Mouse (Mus musculus) thymus, adult 2 months (tissue): ENCODE measurements around the gene Htra2. TPM values are rescaled to one million over a fixed set of nuclear protein-coding genes. Genes with fewer than 3 reads are reported as not detected.

Experiments
- DNase-seq: peaks from one replicate; pipeline ENCODE4 v3.0.0; 2021
- H3K27ac ChIP-seq: fragments of 200-500 bp; 2 replicates; pipeline ENCODE4 v1.5.1; 2012; ENCODE audit warnings: low read length, control low read depth; ENCODE audit not compliant: control insufficient read depth, insufficient read depth
- H3K27me3 ChIP-seq: fragments of 200-500 bp; 2 replicates; pipeline ENCODE4 v1.6.1; 2012; ENCODE audit warnings: mild to moderate bottlenecking, low read length, moderate library complexity, mixed read lengths; ENCODE audit not compliant: control insufficient read depth, insufficient read depth
- H3K36me3 ChIP-seq: fragments of 200-500 bp; 2 replicates; pipeline ENCODE4 v1.6.1; 2012; ENCODE audit warnings: mild to moderate bottlenecking, low read length, moderate library complexity; ENCODE audit not compliant: control insufficient read depth, insufficient read depth
- H3K4me1 ChIP-seq: fragments of 200-500 bp; replicated peaks from 2 replicates; pipeline ENCODE4 v1.6.1; 2012; ENCODE audit warnings: low read length; ENCODE audit not compliant: control insufficient read depth, insufficient read depth
- H3K4me3 ChIP-seq: fragments of 200-500 bp; 2 replicates; pipeline ENCODE4 v1.5.1; 2012; ENCODE audit warnings: mild to moderate bottlenecking, low read length, control low read depth, moderate library complexity; ENCODE audit not compliant: control insufficient read depth, insufficient read depth
- CTCF ChIP-seq: fragments of 200-500 bp; IDR thresholded peaks from 2 replicates; pipeline ENCODE4 v1.5.1; 2012; ENCODE audit warnings: mild to moderate bottlenecking, control low read depth, low read length, moderate library complexity, borderline replicate concordance; ENCODE audit not compliant: control insufficient read depth, poor library complexity, insufficient read depth; ENCODE audit errors: extremely low read depth
- POLR2A ChIP-seq: fragments of 200-500 bp; IDR thresholded peaks from 2 replicates; pipeline ENCODE4 v1.6.1; 2012; ENCODE audit warnings: mild to moderate bottlenecking, low read length, control low read depth, moderate library complexity; ENCODE audit not compliant: control insufficient read depth, poor library complexity, insufficient read depth; ENCODE audit errors: extremely low read depth
- WGBS: fragments of 180-500 bp; shearing (Covaris S2); methylation state at CpG from one replicate; pipeline ENCODE4 v1.1.7; 2018; 5-methylcytosine and 5-hydroxymethylcytosine counted together
- polyA plus RNA-seq: library from polyadenylated mRNA; depleted of rRNA; stranded (reverse); fragments of >200 nt; gene quantifications from 2 replicates; pipeline ENCODE4 v1.2.3, GENCODE M21; 2012; rRNA removed

The Htra2 gene
- polyA plus RNA-seq, result 64.6 and 66.4 TPM in 2 replicates

DNA sequence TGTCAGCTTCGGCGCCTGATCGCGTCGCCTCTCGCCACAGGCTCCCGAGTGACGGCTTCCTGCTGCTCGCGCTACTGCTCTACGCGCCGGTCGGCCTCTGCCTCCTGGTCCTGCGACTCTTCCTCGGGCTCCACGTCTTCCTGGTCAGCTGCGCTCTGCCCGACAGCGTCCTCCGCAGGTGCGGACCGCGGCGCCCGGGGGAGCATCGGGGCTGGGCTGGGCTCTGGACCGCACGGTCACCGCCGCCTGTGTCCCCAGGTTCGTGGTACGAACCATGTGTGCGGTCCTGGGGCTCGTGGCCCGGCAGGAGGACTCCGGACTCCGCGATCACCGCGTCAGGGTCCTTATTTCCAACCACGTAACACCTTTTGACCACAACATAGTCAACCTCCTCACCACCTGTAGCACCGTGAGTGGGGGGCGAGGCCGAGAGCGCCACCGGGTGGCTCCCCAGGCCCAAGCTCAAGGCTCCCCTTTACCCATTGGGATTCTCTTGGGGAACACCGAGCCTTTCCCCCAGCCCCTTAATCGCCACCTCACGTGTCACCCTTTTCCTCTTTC, at the start of gene Htra2:
Gene Htra2, minus strand, starts transcription at position 403 of the 561 bp plus-strand sequence.
- Histone ChIP-seq H3K4me1 (peaks cover 19% of the 10 kb centered on the region), H3K4me3 (peak within 1 kb of the TSS; percentile 80), H3K36me3 (peaks cover 8% of the 10 kb centered on the region), H3K27me3 (no peaks in the 10 kb centered on the region), H3K27ac (no peak within 1 kb of the TSS)
- peak; percentile 66 for DNase-seq
- under 1% methylated on average over 50 of the region's 50 CpGs for WGBS
- TF ChIP-seq POLR2A (no peak), CTCF (0 out of 2 replicates have a peak, but pooled peaks have one; percentile 29)

DNA sequence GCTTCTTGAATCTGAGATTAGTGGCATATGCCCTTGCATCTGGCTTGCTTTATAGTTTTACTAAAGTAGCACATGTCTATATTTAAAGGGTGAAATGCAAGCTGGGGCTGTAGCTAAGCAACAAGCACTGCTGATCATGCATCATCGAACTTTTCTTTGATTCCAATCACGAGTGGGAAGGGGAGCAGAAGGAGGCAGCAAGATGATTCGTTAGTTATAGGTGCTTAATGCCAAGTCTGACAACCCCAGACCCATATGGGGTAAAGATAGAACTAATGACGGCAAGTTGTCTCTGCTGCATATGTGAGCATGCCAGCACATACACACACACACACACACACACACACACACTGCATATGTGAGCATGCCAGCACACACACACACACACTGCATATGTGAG, 49.1 kb upstream of the Htra2 start:
- TF ChIP-seq POLR2A (no peak), CTCF (no peak)
- no peak overlapping the region for H3K27ac ChIP-seq
- 92% methylated on average over 4 of the region's 4 CpGs for WGBS
- H3K4me1 ChIP-seq, result peaks cover 27% of the 10 kb centered on the region
- no peaks in the 10 kb centered on the region for H3K27me3 ChIP-seq
- H3K4me3 ChIP-seq, result no peak overlapping the region
- DNase-seq, result no peak
- no peaks in the 10 kb centered on the region for H3K36me3 ChIP-seq

DNA sequence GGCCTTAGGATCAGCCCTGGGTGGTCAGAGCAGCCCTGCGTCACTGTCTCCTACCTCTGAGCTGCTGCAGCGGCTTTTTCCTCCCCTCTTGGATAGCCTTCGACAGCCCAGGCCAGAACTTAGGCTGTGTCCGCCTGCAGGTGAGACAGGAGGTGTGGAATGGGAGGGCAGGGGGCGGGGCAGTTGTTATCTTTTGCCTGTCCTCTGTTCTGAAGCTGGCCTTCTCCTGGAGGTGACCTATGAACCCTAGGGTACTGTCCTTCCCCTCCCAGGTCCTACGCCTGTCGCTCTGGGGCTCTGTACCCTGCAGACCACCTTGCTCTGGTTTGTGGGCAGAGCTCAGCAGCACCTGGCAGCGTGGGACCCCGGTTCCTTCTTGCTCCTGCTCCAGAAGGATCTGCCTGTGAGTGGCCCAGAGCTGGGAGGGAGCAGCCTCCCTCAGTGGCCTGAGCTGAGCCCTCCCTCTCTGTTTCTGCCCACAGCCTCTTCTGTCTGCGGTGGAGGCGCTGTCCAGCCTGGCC, 48.1 kb upstream of the Htra2 start:
- 91% methylated on average over 11 of the region's 11 CpGs for WGBS
- no peaks in the 10 kb centered on the region for H3K36me3 ChIP-seq
- no peak for DNase-seq
- H3K4me1 ChIP-seq, result peaks cover 23% of the 10 kb centered on the region
- TF ChIP-seq CTCF (no peak), POLR2A (no peak)
- no peak overlapping the region for H3K27ac ChIP-seq
- H3K4me3 ChIP-seq, result no peak overlapping the region
- no peaks in the 10 kb centered on the region for H3K27me3 ChIP-seq

DNA sequence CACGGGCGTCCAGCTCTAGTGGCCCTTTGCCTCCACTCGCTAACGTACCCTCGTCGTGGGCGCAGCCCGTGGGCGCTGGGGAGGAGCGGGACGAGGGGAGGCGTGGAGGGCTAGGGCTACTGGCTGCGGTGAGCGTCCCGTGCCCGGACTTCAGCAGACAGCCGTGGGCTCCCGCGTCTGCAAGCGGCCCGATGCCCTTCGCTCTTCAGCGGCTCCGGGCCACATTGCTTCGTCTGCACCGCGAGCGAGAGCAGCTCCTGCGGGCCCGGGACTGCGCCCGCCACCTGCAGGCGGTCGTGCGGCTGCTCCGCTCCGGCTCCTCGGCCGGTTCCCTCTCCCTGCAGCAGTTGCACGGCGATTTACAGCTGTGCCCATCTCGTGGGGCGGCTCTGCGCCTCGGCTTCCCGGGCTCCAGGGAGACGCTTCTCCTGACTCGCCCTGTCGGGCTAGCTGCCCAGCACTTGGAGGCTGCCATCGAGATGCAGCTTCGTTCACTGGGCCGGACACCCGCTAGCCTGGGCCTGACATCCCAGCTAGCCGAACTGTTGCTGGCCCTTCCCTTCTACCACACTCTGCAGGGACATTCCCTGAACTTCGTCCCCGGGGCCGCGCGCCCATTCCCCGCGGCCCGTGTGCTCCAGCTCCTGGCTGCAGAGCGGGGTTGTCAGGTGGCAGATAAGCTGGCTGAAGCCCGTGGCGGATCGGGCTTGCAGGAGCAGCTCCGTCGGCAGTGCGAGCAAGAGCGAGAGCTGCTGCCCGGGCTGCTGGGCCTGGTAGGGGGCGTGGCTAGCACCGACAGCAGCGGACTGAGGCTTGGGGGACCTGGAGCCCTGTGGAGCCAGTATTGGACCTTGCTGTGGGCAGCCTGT, 46.8 kb upstream of the Htra2 start:
- Histone ChIP-seq H3K4me1 (peaks cover 18% of the 10 kb centered on the region), H3K4me3 (peak overlapping the region; percentile 85), H3K27me3 (no peaks in the 10 kb centered on the region), H3K27ac (peak overlapping the region; percentile 1; the same call in 1 of the 2 replicates), H3K36me3 (no peaks in the 10 kb centered on the region)
- under 1% methylated on average over 74 of the region's 74 CpGs for WGBS
- TF ChIP-seq POLR2A, result 0 out of 2 replicates have a peak, but pooled peaks have one; percentile 26
- TF ChIP-seq CTCF, result peak; percentile 71; the same call in 1 of the 2 replicates
- peak; percentile 81 for DNase-seq

DNA sequence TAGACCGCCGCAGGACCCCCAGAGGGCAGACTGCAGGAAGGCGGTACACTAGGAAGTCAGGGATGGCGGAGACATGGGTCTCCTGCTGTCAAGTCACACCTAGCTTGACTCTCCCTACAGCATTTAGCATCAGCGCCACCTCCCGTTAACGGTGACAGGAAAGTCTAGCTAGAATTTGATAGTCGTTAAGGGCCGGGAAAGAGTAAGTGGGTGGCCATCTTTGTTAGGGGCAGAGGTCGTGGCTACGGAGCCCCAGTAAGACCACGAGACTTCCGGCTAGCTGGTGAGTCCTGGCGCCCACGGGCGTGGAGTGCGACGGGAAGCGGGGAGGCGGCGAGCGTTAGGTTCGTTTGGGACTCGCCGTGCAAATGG, 46.2 kb upstream of the Htra2 start, which contains the start of the genes Ccdc142 and Gm42688:
Gene Ccdc142, plus strand, starts transcription at position 286 of the 372 bp plus-strand sequence.
Gene Gm42688, plus strand, starts transcription at position 302 of the 372 bp plus-strand sequence.
- Histone ChIP-seq H3K4me1 (peaks cover 22% of the 10 kb centered on the region), H3K27ac (peak within 1 kb of the TSS; percentile 9), H3K27me3 (no peaks in the 10 kb centered on the region), H3K4me3 (peak within 1 kb of the TSS; percentile 85), H3K36me3 (no peaks in the 10 kb centered on the region)
- TF ChIP-seq CTCF, result no peak
- 0 out of 2 replicates have a peak, but pooled peaks have one; percentile 36 for TF ChIP-seq POLR2A
- peak; percentile 94 for DNase-seq
- WGBS, result under 1% methylated on average over 25 of the region's 25 CpGs

DNA sequence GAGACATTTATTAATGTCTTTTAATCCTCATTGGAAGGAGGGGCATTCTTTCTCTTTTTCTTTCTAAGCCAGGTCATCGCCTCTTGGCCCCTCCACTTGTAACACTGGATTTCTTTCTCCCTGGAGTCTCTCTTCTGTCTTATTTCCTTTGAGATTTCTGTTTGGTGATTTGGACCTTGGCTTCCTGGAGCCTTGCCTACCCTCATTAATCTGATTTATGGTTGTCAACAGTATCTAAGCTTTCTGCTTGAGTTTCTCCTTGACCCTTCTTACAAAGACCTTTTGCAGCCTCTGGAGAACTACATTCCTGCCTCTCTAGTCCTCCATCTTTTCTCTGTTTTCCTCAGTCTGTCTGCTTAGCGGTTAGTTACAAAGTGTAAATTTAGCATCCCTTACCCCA, 43.3 kb upstream of the Htra2 start:
- WGBS, result 91% methylated on average over 2 of the region's 2 CpGs
- H3K27me3 ChIP-seq, result no peaks in the 10 kb centered on the region
- no peak for DNase-seq
- no peak overlapping the region for H3K4me3 ChIP-seq
- H3K36me3 ChIP-seq, result no peaks in the 10 kb centered on the region
- no peak overlapping the region for H3K27ac ChIP-seq
- peaks cover 33% of the 10 kb centered on the region for H3K4me1 ChIP-seq
- TF ChIP-seq CTCF (no peak), POLR2A (no peak)
